Mouse (Mus musculus) kidney, adult 2 months (tissue): ENCODE data around the gene Usp43.

Experiments used
- CTCF ChIP-seq: fragments of 200-500 bp; conservative IDR thresholded peaks from 2 replicates; pipeline ENCODE4 v1.5.1; 2011; ENCODE audit warnings: low read depth, mild to moderate bottlenecking, control low read depth, low read length, moderate library complexity, mixed read lengths; ENCODE audit not compliant: insufficient read depth, insufficient read length
- POLR2A ChIP-seq: fragments of 200-500 bp; IDR thresholded peaks from one replicate; pipeline ENCODE4 v1.6.1; 2011; ENCODE audit warnings: low read depth, low read length, control low read depth

DNA sequence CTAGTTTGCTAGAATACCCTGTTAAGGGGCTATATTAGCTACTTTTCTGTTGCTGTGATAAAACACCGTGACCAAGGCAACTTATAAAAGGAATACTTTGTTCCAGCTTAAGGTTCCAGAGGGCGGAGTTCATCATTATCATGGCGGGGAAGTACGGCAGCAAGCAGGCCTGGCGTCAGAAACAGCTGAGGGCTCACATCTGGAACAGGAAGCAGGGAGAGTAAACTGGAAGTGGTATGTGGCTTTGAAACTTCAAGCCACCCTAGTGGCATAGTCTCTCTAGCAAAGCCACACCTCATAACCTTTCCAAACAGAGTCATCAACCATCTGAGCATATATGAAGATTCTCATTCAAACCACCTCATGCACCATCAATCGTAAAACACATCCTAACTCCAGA, 92.4 kb downstream of the Usp43 start:
- TF ChIP-seq POLR2A = no peak
- TF ChIP-seq CTCF = no peak
